Mouse (Mus musculus): ENCODE data around the gene Large1. TPM values are rescaled to one million over a fixed set of nuclear protein-coding genes. Genes with fewer than 3 reads are reported as not detected.
"Not testable (repeated sequence)": the region's sequence is repeated elsewhere in the genome, so short reads cannot be mapped to it uniquely, and the experiment has no call there.

The Large1 gene
- total RNA-seq (2021), result 10 to 100 TPM; 25.2 to 33.0 TPM
- long read RNA-seq, experiment 1, full-length matches to known transcripts, result 4 of 10 reads
- long read RNA-seq, experiment 1, partial matches to known transcripts, result 1 of 10 reads
- long read RNA-seq, experiment 1, other reads (novel, unspliced or antisense), result 5 of 10 reads
- long read RNA-seq, experiment 2, full-length matches to known transcripts, result 3 of 9 reads
- long read RNA-seq, experiment 2, partial matches to known transcripts, result 3 of 9 reads
- long read RNA-seq, experiment 2, other reads (novel, unspliced or antisense), result 3 of 9 reads

DNA sequence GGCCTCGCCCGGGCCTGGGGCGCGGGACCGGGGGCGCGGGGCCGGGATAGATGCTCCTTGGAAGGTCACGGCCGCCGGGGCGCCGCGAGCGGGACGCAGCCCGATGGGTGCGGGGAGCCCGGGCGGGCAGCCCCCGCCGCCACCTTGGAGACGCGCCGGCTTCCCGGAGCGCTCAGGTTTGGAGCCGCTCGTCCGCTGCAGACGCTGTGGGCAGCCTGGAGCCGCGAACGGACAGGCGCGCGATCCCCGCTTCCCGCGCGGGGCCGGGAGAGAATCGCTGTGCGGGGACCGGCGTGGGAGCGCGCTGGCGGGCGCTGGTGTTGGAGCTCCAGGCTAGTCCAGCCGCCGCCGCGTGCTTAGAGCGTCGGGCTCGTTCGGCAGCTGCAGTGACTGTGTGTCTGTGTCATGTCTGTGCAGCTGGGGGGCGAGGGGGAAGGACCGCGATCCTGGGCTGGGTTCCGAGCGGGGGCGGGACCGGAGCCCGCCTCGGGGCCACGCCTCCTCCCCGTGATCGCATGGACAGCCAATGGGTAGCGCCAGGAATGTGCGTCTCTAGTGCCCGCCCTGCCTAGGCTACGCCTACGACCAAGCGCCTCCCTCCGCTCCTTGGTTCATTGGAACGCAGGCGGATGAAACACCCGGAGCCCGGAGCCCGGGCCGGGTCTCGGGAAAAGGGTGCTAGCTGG lies at the start of gene Large1:
TSS of gene Large1 (minus strand) at position 433 of the 686 bp plus-strand sequence.
- peak; percentile 98 for DNase-seq (ENCODE audit: low spot score)

DNA sequence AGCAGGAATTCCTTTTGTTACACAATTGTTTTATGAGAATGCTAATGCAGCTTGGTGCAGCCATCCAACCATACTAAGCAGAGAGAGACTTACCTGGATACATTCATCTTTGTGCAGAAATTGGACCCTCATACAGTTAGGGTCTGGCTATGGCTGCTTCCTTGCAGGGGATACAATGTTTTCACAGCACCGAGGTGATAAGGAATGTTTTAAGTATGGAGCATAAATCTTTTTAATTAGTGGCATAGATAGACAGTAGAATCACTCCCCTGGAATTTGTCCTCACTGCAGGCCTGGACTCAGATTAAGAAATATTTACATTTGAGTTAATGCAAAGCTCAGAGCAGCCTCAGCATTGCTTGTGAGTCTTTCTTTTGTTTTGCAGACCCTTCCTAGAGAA lies 47.0 kb upstream of the Large1 start:
- no peak for DNase-seq (ENCODE audit: low spot score)

DNA sequence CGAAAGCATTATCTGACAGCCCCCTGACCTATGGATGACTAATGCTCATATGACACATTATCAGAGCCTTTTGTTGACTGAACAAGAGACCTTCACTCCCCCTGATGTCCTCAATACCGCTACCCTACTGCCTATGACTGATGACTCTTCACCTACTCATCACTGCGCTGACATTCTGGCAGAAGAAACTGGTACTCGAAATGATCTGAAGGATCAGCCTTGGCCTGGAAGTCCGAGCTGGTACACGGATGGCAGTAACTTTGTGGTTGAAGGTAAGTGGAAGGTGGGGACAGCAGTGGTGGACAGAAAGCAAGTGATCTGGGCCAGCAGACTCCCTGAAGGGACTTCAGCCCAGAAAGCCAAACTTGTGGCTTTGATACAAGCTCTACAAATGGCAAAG lies 19.7 kb upstream of the Large1 start:
- DNase-seq (ENCODE audit: low spot score), result not testable (repeated sequence)

DNA sequence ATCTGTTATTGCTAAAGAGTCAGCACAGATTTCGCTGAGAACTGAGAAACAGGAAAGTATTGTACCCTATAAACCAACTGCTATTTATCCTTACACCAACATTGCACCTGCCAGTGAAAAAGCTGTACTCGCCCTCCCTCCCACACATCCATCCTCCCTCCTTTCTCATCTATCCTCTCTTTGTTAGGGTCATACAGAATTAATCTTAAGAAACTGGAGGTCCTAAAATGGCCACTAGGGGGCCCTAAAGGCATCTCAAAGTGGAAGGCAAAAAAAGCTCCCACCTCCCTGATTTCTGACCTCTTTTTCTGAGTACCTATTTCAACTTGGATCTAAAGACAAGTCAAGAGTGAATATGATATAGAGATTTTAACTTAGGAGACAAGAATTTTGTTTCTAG lies 2.6 kb upstream of the Large1 start:
- peak; percentile 63 for DNase-seq (ENCODE audit: low spot score)

DNA sequence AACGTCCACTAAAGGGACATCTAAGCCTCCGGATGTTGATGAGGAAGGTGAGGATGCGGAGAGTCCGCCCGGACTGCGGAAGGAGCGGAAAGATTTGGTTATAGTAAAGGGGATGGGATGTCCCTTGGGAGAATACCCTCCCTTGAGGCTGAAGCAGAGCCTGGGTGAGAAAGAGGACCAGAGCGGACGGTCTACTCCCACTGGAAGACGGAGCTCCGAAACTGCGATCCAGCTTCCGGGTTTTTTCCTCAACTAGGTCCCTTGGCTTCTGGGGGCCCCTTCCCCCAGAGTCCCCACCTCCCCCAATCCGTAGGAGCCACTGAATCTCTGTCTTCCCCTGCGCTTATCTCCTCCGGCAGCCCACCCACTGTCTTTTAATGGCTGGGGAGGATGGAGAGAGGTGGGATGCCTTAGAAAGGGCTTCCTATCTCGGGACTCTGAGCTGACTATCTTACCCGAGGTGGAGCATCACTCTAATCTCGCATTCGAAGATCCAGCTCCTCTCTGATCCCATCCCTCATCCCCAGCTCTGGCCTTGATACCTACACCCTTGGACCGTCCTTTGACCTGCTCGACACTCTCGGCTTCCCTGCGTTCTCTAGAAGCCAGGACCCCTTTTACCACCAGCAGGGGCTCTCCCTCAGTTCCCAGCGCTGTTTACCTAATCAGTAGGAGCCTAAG lies 1.0 kb upstream of the Large1 start:
- DNase-seq (ENCODE audit: low spot score), result peak; percentile 48

DNA sequence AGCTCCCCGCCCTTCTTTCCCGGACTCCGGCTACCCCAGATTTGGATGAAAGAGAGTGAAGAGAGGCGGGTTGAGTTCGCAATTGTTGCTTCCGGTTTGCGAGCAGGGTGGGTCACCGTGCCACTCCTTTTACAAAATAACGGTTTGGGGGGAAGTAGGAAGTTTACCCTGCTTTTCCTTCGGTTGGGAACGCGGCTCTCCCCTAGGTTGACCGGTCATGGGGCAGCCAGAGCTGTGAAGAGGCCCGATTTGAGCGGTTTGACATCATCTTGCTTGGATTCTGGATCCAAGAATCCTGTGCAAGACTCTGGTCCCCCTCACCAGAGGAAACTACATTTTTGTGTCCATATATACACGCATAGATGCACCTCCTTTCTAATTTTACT lies 447 bp upstream of the Large1 start:
- no peak for DNase-seq (ENCODE audit: low spot score)

DNA sequence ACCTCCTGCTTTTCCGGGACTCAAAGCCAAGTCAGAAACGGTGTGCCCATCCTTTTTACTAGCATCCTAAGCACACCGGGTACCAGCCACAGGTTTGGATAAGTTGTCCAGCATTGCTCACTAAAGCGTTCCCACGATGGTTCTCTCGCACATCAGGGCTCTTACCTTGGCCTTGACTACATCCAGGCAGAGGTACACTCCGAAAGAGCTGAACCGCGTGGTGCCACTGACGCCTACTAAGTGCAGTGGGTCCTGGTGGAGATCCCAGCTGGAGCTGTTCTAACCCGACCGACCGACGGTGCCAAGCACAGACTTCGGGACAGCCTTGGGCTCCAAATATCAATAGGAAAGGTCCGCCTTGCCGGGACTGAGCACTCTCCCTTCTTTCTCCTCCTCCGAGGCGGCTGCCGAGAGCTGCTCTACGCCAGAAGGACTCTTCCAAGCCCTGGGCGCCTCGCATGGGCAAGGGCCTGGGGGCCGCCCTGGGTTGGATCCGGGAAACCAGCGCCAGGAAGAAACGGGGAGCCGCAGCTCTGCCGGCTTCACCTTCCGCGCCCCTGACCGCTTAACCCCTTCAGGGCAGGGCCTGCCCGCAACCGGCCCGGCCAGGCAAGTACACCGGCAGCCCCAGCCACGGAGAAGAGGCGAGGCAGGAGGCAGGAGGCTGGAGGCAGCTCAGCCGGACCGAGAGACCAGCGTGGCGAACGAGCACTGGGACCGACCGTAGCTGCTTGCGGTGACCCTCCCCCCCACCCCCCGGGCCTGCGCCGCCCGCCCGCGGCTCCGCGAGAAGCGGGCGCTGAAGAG lies 836 bp downstream of the Large1 start:
- peak; percentile 37 for DNase-seq (ENCODE audit: low spot score)

DNA sequence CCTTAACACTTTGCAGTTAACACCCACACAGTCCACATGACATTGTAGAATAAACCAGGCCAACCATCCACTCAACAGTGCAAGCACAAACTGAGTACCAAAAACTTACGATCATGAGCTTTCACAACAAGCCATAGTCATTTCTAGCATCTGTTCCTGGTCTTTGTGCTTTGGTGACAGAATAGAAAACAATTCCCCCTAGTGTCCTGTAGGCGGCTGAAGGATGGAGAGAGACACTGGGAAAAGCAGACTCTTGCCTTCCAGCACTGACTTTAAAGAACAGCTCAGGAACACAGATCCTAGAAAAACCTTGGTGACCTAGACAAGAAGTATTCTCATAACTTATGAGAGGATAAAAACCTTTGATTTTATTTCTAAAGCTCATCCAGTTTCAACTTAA lies 3.0 kb downstream of the Large1 start:
- peak; percentile 16 for DNase-seq (ENCODE audit: low spot score)

DNA sequence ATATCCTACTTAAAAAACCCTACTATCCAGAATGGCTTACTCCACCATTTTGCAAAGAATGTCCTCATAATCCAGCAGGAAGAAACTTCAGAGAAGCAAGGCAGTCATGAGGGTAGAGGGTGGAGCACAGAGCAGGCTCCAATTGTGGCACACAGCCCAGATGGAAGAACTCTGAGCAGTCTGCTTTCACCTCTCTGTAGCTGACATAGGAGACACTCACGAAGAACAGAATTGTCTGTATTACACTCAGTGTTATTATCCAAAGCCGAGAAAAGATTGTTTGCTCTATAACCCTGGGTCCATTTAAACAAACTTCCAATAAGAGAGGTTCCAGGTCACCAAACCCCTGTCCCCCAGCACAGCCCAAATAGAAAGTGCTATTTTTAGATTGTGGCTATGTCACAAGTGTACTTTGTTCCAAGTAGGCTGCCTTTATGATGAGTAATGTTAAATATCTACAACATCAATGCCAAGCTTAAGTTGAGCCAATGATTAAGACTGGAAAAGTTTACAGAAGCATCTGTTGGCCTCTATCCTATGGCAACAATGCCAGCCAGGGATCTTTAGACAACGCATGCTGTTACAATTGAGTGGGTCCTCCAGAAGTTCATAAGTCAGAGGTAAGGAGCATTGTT lies 10.5 kb downstream of the Large1 start:
- peak; percentile 67 for DNase-seq (ENCODE audit: low spot score)

DNA sequence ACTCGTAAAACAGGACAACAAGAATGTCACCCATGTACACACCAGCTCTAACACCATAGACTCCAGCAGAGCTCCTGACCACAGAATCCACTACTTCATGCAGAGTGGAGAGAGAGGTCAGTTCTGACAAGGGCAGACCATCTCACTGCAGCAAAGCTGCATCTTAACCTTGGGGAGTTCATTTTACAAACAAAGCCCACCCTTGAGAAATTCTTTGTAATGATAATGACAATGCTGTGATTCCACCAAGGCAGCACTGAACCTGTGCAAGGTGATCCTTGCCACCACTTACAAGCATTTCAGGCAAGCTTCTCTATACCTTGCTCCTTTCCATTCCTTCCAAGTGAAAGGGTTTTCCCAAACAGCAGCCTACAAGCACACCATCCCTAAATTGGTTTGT lies 16.5 kb downstream of the Large1 start:
- DNase-seq (ENCODE audit: low spot score), result no peak

DNA sequence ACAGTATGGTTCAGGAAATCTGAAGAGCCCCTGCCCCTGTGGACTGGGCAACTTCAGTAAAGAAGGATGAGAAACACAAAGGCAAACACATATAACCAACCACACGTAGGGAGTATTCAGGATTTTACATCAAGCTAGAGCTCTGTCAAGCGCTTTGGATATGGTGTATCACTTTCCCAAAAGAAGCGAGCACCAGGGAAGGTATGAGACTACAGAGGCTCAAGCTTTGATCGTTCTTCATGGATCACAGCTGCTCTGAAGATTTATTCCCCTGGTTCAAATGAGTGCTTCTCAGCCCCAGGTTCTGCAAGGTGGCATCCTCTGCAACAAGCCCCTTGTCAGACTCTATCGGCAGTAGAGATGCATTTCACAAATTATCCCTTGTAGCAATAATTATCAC lies 24.2 kb downstream of the Large1 start:
- no peak for DNase-seq (ENCODE audit: low spot score)

DNA sequence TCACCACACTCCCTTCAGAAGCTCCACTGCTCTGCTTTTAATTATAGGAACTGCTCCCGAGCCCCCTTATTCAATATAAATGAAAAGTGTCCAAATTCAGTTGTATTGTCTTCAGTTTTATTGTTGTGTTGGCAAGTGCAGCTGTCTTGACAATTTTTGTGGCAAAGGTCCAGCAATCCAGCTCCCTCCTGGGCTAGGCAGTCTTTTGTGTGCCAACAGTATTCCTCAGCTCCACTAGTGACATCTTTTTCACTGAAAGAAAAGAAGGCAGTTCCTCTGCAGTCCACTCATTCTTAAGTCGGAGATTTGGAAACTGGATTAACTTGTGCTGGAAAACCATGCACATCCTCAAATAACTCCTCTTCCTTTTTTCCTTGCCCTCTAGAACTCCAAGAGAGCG lies 25.3 kb downstream of the Large1 start:
- no peak for DNase-seq (ENCODE audit: low spot score)

DNA sequence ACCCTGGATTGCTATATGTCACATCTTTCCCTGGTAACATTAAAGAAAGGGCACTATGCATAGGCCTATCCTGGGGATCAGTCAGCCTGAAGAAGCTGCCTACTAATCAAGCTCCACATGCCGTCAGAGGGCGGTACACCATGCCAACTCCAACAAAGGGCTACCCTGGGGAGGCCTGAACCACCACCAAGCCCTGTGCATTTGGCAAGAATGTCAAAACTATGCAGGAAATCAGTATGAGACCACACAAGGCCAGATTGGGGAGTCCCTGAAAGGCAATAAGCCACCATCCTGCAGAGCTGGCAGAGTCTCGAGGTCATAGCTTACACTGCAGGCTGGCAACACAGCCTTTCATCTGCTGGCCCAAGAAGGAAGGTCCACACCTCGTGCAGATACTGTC lies 28.7 kb downstream of the Large1 start:
- DNase-seq (ENCODE audit: low spot score), result no peak

DNA sequence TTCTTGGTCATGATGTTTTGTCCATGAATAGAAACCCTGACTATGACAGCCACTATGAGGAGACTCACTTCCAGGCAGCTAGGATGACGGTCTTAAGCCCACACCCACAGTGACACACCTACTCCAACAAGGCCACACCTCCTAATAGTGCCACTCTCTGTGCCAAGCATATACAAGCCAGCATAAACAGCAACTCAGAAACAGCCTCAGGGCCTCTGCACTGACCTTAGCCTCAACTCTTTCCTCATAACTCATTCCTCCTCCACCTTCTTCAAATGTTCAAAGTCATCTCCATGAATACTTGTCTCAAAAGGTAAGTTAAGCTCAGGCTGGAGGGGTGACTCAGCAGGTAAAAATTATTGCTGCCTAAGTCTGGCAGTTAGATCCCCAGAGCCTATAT lies 29.7 kb downstream of the Large1 start:
- no peak for DNase-seq (ENCODE audit: low spot score)

DNA sequence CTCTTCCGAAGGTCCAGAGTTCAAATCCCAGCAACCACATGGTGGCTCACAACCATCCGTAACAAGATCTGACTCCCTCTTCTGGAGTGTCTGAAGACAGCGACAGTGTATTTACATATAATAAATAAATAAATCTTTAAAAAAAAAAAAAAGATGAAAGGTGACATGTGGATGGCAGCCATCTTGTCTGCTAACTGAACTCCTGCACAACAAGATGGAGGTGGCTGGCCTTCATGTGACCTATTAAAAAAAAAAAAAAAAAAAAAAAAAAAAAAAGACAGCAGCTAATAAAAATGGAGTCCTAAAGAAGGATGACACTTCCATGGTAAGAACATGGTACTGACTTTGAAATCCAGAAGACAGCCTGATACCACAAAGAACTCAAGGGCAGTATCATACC lies 33.8 kb downstream of the Large1 start:
- DNase-seq (ENCODE audit: low spot score), result not testable (repeated sequence)

DNA sequence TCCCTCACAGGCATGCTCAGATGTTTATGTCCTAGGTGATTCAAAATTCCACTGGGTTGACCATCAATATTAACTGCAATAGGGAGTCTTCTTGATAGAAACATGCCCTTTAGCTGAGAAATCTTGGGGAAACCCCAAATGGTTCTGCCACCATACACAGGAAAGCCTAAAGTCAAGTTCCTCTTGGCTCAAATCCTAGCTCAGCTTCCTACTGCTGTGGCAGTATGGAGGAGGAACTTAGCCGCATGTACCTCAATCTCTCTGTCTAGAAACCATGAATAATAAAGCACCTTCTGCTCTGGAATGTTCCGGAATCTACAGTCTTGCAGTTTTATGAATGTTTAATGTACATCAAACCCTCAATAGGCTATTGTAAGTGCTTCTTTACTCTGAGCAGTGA lies 39.4 kb downstream of the Large1 start:
- no peak for DNase-seq (ENCODE audit: low spot score)

DNA sequence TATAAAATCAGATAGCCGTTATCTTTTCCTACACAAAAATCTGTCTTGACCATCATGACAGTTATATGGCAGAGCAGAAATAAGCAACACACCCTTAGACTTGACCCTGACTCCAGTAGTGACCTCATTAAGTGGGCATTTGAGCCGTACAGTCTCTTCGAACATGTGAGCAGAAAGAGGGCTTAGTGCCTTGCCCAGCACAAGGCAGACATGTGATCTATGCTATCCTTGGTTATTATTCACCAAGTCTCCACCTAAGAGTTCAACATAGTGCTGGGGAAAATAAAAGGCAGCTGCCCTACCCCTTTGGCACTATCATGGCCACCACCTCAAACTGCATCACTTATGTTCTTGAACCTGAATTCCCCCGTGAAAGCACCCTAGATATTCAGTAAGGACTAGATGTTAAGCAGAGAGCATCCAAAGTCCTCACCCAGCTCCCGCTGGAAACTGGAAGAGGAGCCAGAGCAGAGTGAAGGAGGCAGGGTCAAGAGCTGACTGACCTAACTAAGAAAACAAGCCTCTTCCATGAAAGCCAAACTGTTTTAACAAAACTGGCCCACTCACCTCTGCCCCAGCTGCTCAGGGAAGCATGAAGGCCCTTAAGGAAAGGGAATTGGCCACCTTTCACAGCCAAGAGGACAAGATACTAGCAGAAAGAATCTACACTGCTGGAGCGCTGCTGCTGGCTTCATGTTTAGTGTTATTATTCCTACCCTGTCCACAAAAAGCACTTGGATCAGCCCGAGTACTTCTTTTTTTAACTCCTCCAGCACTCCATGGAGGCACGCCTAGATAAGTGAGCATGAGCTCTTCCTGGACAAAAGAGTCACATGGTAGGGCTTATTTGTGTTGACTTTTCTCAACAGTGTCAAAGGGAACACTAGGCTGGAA lies 40.4 kb downstream of the Large1 start:
- DNase-seq (ENCODE audit: low spot score), result peak; percentile 23

DNA sequence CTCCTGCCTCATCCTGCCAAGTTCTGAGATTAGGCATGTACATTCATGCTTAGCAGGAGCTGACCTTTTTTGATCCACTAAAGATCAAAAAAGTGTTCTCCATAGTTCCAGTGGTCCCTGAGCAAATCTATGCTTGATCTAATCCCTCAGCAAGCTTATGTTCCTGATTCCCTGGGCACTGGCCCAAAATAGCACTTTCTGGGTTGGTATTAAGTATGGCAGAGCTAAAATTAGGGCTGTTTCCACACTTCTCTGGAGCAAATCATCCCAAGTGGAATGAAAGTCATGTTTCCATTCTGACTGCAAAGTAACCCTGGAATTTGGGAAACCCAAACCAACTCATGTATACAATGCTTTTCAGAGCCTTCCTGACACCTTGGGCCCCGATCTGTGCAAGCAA lies 42.9 kb downstream of the Large1 start:
- DNase-seq (ENCODE audit: low spot score), result no peak

DNA sequence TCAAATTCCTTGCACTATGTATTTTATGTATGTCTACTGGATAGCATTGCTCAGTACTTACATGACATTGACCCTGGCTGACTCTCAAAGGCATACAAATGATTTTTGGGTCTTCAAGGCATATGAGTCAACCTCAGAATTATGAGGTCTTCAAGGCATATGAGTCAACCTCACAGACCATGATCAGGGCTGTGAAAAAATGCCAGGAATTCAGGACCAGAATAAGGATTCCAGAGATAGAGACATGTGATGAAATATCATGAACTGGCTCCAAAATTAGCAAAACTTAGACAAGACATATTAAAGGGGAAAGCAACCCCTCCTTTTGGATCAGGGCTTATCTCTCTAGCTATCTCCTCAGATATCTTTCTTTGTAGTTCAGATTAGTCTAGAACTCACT lies 43.3 kb downstream of the Large1 start:
- DNase-seq (ENCODE audit: low spot score), result no peak

DNA sequence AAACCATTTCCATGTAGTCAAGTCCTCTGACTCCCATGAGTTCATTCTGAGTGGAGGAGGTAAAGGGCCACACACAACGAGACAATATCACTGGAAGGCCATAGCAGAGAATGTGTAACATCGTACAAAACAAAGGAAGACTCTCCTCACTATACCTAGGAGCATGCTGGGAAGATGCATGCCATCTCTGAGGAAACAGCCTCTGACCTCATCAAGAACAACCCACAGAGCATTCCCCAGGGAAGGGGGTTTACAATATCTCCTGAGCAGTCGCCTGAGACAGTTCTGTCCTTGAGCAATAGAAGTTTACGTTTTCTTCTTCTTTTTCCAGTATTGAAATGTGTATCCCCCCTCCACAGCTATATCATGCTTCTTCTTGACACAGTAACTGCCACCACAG lies 49.4 kb downstream of the Large1 start:
- no peak for DNase-seq (ENCODE audit: low spot score)

Measured in gastrocnemius, adult 18-20 months (tissue).